Mouse (Mus musculus) brain, embryonic 18.5 days (tissue): Measurements from ENCODE around the gene Hs3st5.

ENCODE experiments used
- DNase-seq: peaks from one replicate; pipeline ENCODE4 v3.0.0-alpha.2; 2012; ENCODE audit warnings: low read depth, low spot score

Hs3st5 gene

GRCm38 (mm10) chr10:36800925-36801482 lies 294.4 kb downstream of the Hs3st5 start:
- no peak for DNase-seq

- no peak for DNase-seq
Measured at GRCm38 (mm10) chr10:36803705-36804104, 297.1 kb downstream of the Hs3st5 start.

- DNase-seq, result no peak
Measured at GRCm38 (mm10) chr10:36805265-36805664, 298.7 kb downstream of the Hs3st5 start.

GRCm38 (mm10) chr10:36805788-36806187 lies 299.2 kb downstream of the Hs3st5 start:
- DNase-seq, result no peak

- DNase-seq, result no peak
Measured at GRCm38 (mm10) chr10:36807007-36807406, 300.4 kb downstream of the Hs3st5 start.

- no peak for DNase-seq
Measured at GRCm38 (mm10) chr10:36818867-36819266, 312.3 kb downstream of the Hs3st5 start.

- no peak for DNase-seq
Measured at GRCm38 (mm10) chr10:36829079-36829478, 322.5 kb downstream of the Hs3st5 start.

GRCm38 (mm10) chr10:36832204-36832603 lies 325.6 kb downstream of the Hs3st5 start:
- DNase-seq, result no peak

GRCm38 (mm10) chr10:36834224-36834623 lies 327.6 kb downstream of the Hs3st5 start:
- no peak for DNase-seq

- no peak for DNase-seq
Measured at GRCm38 (mm10) chr10:36835836-36836516, 329.4 kb downstream of the Hs3st5 start.

- no peak for DNase-seq
Measured at GRCm38 (mm10) chr10:36850231-36850630, 343.6 kb downstream of the Hs3st5 start.

- DNase-seq, result no peak
Measured at GRCm38 (mm10) chr10:36862127-36862895, 355.7 kb downstream of the Hs3st5 start.
